Mouse (Mus musculus): ENCODE measurements around the gene Tnfsfm13. TPM values are rescaled to one million over a fixed set of nuclear protein-coding genes. Genes with fewer than 3 reads are reported as not detected.

Tnfsfm13 gene
- polyA plus RNA-seq, 2 experiments: 0.70 to 0.80 TPM

DNA sequence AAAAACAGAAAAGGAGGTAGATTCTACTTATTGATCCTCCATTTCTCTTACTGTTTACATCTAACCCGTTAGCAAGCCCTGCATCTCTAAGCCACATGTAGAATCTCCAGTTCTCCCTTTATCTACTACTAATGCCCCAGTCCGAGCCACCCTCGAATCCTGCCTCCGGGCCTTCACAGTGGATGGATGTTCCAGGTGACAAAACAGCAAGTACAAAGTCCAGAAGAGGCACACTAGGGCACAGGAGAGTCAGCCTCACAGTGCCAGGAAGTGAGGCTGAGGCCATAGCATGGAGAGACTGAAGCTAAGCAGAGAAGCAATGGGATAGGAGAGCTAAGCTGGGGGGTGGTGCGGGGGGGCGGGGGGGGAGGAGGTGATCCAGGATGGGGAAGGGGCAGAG lies 3.0 kb downstream of the Tnfsfm13 start:
- H3K9ac ChIP-seq (replicated peaks): no peak overlapping the region
- no peaks in the 10 kb centered on the region for H3K9me3 ChIP-seq (ENCODE audit: control insufficient read depth, low read length)
- ATAC-seq (ENCODE audit: insufficient read depth): no peak
- H3K4me1 ChIP-seq (replicated peaks; ENCODE audit: control insufficient read depth in 2 of 2, insufficient read depth in 2 of 2, low read length in 1 of 2): peaks cover 0 to 9% of the 10 kb centered on the region in 2 experiments; a peak in 2 of 4 replicates
- 71% methylated on average over 6 of the region's 6 CpGs for WGBS (ENCODE audit: insufficient replicate concordance)
- DNase-seq (ENCODE audit: low read depth in 3 of 3, low spot score in 3 of 3): no peak
- no peak overlapping the region for H3K4me2 ChIP-seq (ENCODE audit: low read depth)
- no peak overlapping the region for H3K27ac ChIP-seq
- no peak overlapping the region for H3K4me3 ChIP-seq (ENCODE audit: insufficient read depth in 1 of 2, low read depth in 2 of 2, low read length in 2 of 2)
- H3K36me3 ChIP-seq (replicated peaks; ENCODE audit: control insufficient read depth, insufficient read depth, low read depth): no peaks in the 10 kb centered on the region
- no peaks in the 10 kb centered on the region for H3K27me3 ChIP-seq (ENCODE audit: control insufficient read depth, insufficient read depth, low read length)
- TF ChIP-seq EP300 (IDR thresholded peaks at IDR 0.05; ENCODE audit: low read depth) (peak; percentile 6; the same call in 1 of the 2 replicates), CTCF (IDR thresholded peaks at IDR 0.05; ENCODE audit: low read depth) (no peak)

DNA sequence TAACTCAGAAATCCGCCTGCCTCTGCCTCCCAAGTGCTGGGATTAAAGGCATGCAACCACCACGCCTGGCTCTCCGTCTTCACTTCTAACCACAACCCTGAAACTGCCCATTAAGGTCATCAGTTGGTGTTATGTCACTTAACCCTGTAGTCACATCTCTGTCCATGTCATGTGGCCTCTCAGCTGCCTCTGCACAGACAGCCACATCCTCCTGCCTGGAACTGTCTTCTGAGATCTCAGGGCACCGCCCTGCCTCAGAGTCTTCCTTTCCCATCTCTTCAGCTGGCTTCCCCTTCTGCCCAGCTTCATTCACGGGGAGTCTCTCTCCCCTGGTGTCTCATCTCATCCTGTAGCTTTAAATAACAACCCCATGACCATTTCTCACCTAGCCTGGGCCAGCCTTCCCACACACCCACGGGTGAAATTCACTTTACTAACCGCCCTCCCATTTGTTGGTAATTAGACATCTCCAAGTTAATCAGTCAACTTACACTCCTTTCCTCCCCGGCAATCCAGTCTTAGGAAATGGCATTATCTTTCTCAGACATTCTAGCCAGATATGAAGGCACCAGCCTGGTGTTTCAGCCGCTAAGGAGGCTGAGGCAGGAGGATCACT lies 3.6 kb downstream of the Tnfsfm13 start:
- DNase-seq (ENCODE audit: low read depth in 3 of 3, low spot score in 3 of 3) (no peak), ATAC-seq (ENCODE audit: insufficient read depth) (no peak)
- Histone ChIP-seq H3K27ac (no peak overlapping the region), H3K9me3 (ENCODE audit: control insufficient read depth, low read length) (no peaks in the 10 kb centered on the region), H3K9ac (replicated peaks) (no peak overlapping the region), H3K4me1 (replicated peaks; ENCODE audit: control insufficient read depth in 2 of 2, insufficient read depth in 2 of 2, low read length in 1 of 2) (peaks cover 0 to 9% of the 10 kb centered on the region in 2 experiments; a peak in 2 of 4 replicates), H3K4me2 (ENCODE audit: low read depth) (no peak overlapping the region), H3K36me3 (replicated peaks; ENCODE audit: control insufficient read depth, insufficient read depth, low read depth) (no peaks in the 10 kb centered on the region), H3K27me3 (ENCODE audit: control insufficient read depth, insufficient read depth, low read length) (no peaks in the 10 kb centered on the region), H3K4me3 (ENCODE audit: insufficient read depth in 1 of 2, low read depth in 2 of 2, low read length in 2 of 2) (no peak overlapping the region)
- TF ChIP-seq CTCF (IDR thresholded peaks at IDR 0.05; ENCODE audit: low read depth): no peak
- TF ChIP-seq EP300 (IDR thresholded peaks at IDR 0.05; ENCODE audit: low read depth): 0 out of 2 replicates have a peak, but pooled peaks have one; percentile 13
- 25% methylated on average over 9 of the region's 9 CpGs for WGBS (ENCODE audit: insufficient replicate concordance)

GRCm38 (mm10) chr11:69689891-69690290 lies 6.0 kb downstream of the Tnfsfm13 start:
- H3K9me3 ChIP-seq (ENCODE audit: control insufficient read depth, low read length): no peaks in the 10 kb centered on the region
- no peaks in the 10 kb centered on the region for H3K36me3 ChIP-seq (replicated peaks; ENCODE audit: control insufficient read depth, insufficient read depth, low read depth)
- H3K27me3 ChIP-seq (ENCODE audit: control insufficient read depth, insufficient read depth, low read length): no peaks in the 10 kb centered on the region
- no peak overlapping the region for H3K4me3 ChIP-seq (ENCODE audit: insufficient read depth in 1 of 2, low read depth in 2 of 2, low read length in 2 of 2)
- H3K27ac ChIP-seq: no peak overlapping the region
- ATAC-seq (ENCODE audit: insufficient read depth) (no peak), DNase-seq (ENCODE audit: low read depth in 3 of 3, low spot score in 3 of 3) (no peak)
- H3K9ac ChIP-seq (replicated peaks): no peak overlapping the region
- H3K4me2 ChIP-seq (ENCODE audit: low read depth): no peak overlapping the region
- peaks cover 0 to 18% of the 10 kb centered on the region in 2 experiments; a peak in 2 of 4 replicates for H3K4me1 ChIP-seq (replicated peaks; ENCODE audit: control insufficient read depth in 2 of 2, insufficient read depth in 2 of 2, low read length in 1 of 2)
- 85% methylated on average over 1 of the region's 1 CpGs for WGBS (ENCODE audit: insufficient replicate concordance)
- TF ChIP-seq EP300 (IDR thresholded peaks at IDR 0.05; ENCODE audit: low read depth) (no peak), CTCF (IDR thresholded peaks at IDR 0.05; ENCODE audit: low read depth) (no peak)

DNA sequence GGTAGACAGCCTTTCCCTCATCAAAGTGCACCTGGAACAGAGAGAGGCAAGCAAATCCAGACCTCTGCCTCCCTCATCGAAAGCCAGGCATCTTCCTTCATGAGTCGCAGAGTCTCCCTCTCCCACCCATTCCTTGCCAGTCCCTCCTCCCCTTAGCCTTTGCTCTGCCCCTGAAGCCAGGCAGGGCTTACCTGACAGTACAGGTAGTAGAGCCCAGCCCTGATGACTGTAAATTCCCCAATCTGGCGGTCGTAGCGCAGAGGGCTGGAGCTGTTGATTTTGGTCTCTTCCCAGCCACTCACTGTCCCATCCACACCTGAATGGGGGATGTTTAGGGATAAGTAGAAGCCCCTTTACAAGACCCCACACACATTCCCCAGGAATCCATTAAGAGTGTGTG lies 8.8 kb downstream of the Tnfsfm13 start:
- Histone ChIP-seq H3K9me3 (ENCODE audit: control insufficient read depth, low read length) (no peaks in the 10 kb centered on the region), H3K36me3 (replicated peaks; ENCODE audit: control insufficient read depth, insufficient read depth, low read depth) (no peaks in the 10 kb centered on the region), H3K27me3 (ENCODE audit: control insufficient read depth, insufficient read depth, low read length) (no peaks in the 10 kb centered on the region), H3K4me3 (ENCODE audit: insufficient read depth in 1 of 2, low read depth in 2 of 2, low read length in 2 of 2) (no peak overlapping the region), H3K27ac (no peak overlapping the region), H3K4me1 (replicated peaks; ENCODE audit: control insufficient read depth in 2 of 2, insufficient read depth in 2 of 2, low read length in 1 of 2) (peaks cover 2 to 18% of the 10 kb centered on the region in 2 experiments; a peak in 2 of 4 replicates), H3K9ac (replicated peaks) (no peak overlapping the region), H3K4me2 (ENCODE audit: low read depth) (no peak overlapping the region)
- ATAC-seq (ENCODE audit: insufficient read depth) (no peak), DNase-seq (ENCODE audit: low read depth in 3 of 3, low spot score in 3 of 3) (no peak)
- no peak for TF ChIP-seq EP300 (IDR thresholded peaks at IDR 0.05; ENCODE audit: low read depth)
- no peak for TF ChIP-seq CTCF (IDR thresholded peaks at IDR 0.05; ENCODE audit: low read depth)
- 66% methylated on average over 5 of the region's 5 CpGs for WGBS (ENCODE audit: insufficient replicate concordance)

DNA sequence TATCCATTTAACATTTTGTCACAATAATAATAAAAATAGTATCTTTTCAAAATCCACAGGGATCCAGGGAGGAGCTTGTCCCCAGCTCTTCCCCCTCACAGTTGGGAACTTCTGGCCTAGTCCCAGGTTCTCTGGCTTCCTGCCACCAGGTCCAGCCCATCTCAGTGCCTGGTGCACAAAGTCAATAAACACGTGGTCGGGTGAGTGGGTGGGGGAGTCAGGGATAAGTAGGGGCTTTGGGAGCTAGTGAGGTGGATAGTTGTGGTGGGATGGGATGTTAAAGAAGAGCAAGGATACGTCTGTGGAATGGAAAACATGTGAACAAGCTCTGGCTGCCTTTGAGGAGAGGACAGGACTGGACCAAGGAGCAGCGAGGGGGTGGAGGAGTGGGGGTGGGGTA lies 9.5 kb downstream of the Tnfsfm13 start:
- DNase-seq (ENCODE audit: low read depth in 3 of 3, low spot score in 3 of 3): peak in 1 of 3 experiments; percentile 34

More for the DNA sequence above, 9.5 kb downstream of the Tnfsfm13 start:
- peaks cover 2 to 17% of the 10 kb centered on the region in 2 experiments; a peak in 2 of 4 replicates for H3K4me1 ChIP-seq (replicated peaks; ENCODE audit: control insufficient read depth in 2 of 2, insufficient read depth in 2 of 2, low read length in 1 of 2)
- no peaks in the 10 kb centered on the region for H3K36me3 ChIP-seq (replicated peaks; ENCODE audit: control insufficient read depth, insufficient read depth, low read depth)
- H3K27me3 ChIP-seq (ENCODE audit: control insufficient read depth, insufficient read depth, low read length): no peaks in the 10 kb centered on the region
- H3K27ac ChIP-seq: no peak overlapping the region
- no peak overlapping the region for H3K4me2 ChIP-seq (ENCODE audit: low read depth)
- no peak for ATAC-seq (ENCODE audit: insufficient read depth)
- WGBS (ENCODE audit: insufficient replicate concordance): 36% methylated on average over 4 of the region's 4 CpGs
- H3K4me3 ChIP-seq (ENCODE audit: insufficient read depth in 1 of 2, low read depth in 2 of 2, low read length in 2 of 2): no peak overlapping the region
- no peak for TF ChIP-seq EP300 (IDR thresholded peaks at IDR 0.05; ENCODE audit: low read depth)
- TF ChIP-seq CTCF (IDR thresholded peaks at IDR 0.05; ENCODE audit: low read depth): no peak
- H3K9me3 ChIP-seq (ENCODE audit: control insufficient read depth, low read length): no peaks in the 10 kb centered on the region
- no peak overlapping the region for H3K9ac ChIP-seq (replicated peaks)

All from liver, embryonic 14.5 days (tissue).